Mouse (Mus musculus) ES-Bruce4 (cell line): ENCODE data around the gene Bcar1.

Experiments used
- CTCF ChIP-seq: IDR thresholded peaks from one replicate; pipeline ENCODE4 v1.8.1; 2011; ENCODE audit warnings: low read depth, low read length
- EP300 ChIP-seq: IDR thresholded peaks from 2 replicates; pipeline ENCODE4 v1.6.1; 2011; ENCODE audit warnings: low read depth, low read length; ENCODE audit not compliant: insufficient read depth
- POLR2A ChIP-seq: IDR thresholded peaks from one replicate; pipeline ENCODE4 v1.8.1; 2011; ENCODE audit warnings: low read length; ENCODE audit not compliant: insufficient read depth

DNA sequence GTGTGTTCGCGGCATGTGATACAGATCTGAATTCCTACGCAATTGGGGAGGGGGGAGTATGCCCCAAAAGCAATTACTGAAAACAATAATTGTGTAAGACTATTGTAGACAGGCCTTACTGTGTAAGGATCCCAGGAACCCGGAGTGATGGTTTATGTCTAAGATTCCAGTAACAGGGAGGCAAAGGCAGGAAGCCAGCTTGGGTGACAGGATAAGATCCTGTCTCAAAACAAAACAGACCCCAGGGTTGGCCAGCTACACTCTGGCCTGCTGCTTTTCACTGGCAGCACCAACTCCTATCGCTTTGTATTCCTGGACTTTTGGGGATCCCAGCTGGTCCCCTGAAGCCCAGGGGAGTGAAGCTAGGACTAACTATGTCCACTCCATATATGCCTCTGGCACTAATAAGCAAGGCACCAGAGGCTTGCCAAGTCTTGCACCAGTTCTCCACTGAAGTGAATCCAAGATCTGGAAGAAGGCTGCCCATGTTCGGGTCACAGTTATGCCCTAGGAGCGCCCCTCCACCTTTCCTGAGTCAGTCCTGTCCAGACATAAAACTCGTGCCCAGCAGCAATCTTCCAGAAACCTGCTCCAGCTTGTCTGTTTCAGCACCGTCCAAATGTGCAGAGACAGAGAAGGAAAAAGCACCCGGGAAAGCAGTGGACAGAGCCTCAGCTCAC lies 11.1 kb downstream of the Bcar1 start:
- TF ChIP-seq CTCF (no peak), EP300 (no peak), POLR2A (no peak)
